Mouse (Mus musculus) ES-Bruce4 (cell line): ENCODE measurements around the gene Cd300ld5. TPM values are rescaled to one million over a fixed set of nuclear protein-coding genes. Genes with fewer than 3 reads are reported as not detected.

ENCODE experiments used
- H3K27ac ChIP-seq: 2 replicates; pipeline ENCODE4 v1.5.1; 2012; ENCODE audit warnings: low read length, inconsistent platforms; ENCODE audit not compliant: insufficient read depth
- H3K27me3 ChIP-seq: 2 replicates; pipeline ENCODE4 v1.6.1; 2012; ENCODE audit warnings: mild to moderate bottlenecking, low read length, inconsistent platforms; ENCODE audit not compliant: control insufficient read depth, poor library complexity, insufficient read depth, severe bottlenecking
- H3K36me3 ChIP-seq: 2 replicates; pipeline ENCODE4 v1.6.1; 2012; ENCODE audit warnings: inconsistent platforms, mild to moderate bottlenecking, low read length, moderate library complexity; ENCODE audit not compliant: control insufficient read depth, poor library complexity, insufficient read depth, severe bottlenecking
- H3K4me1 ChIP-seq: one replicate; pipeline ENCODE4 v1.8.1; 2011; ENCODE audit warnings: low read length; ENCODE audit not compliant: control insufficient read depth, insufficient read depth
- H3K4me3 ChIP-seq: 2 replicates; pipeline ENCODE4 v1.5.1; 2011; ENCODE audit warnings: low read depth, mild to moderate bottlenecking, low read length
- H3K9ac ChIP-seq: 2 replicates; pipeline ENCODE4 v1.6.1; 2012; ENCODE audit warnings: low read depth, mild to moderate bottlenecking, inconsistent platforms; ENCODE audit not compliant: poor library complexity, severe bottlenecking
- H3K9me3 ChIP-seq: replicated peaks from 2 replicates; pipeline ENCODE4 v1.6.1; 2012; ENCODE audit warnings: mild to moderate bottlenecking, low read length, inconsistent platforms; ENCODE audit not compliant: control insufficient read depth, poor library complexity, insufficient read depth, severe bottlenecking
- CTCF ChIP-seq: IDR thresholded peaks from one replicate; pipeline ENCODE4 v1.8.1; 2011; ENCODE audit warnings: low read depth, low read length
- EP300 ChIP-seq: IDR thresholded peaks from 2 replicates; pipeline ENCODE4 v1.6.1; 2011; ENCODE audit warnings: low read depth, low read length; ENCODE audit not compliant: insufficient read depth
- POLR2A ChIP-seq: IDR thresholded peaks from one replicate; pipeline ENCODE4 v1.8.1; 2011; ENCODE audit warnings: low read length; ENCODE audit not compliant: insufficient read depth
- polyA plus RNA-seq: library from polyadenylated mRNA; stranded (reverse); fragments of >200 nt; gene quantifications from 2 replicates; pipeline ENCODE4 v1.2.4, GENCODE M21; 2011; ENCODE audit warnings: low read depth; ENCODE audit not compliant: missing spikeins, insufficient read depth, insufficient read length

Cd300ld5 gene
- polyA plus RNA-seq, 1 experiment = not detected

- Histone ChIP-seq H3K9ac (no peak overlapping the region), H3K4me3 (no peak overlapping the region), H3K4me1 (peaks cover 5% of the 10 kb centered on the region), H3K27me3 (no peaks in the 10 kb centered on the region), H3K36me3 (no peaks in the 10 kb centered on the region), H3K27ac (no peak overlapping the region), H3K9me3 (no peaks in the 10 kb centered on the region)
- no peak for TF ChIP-seq EP300
- no peak for TF ChIP-seq CTCF
- no peak for TF ChIP-seq POLR2A
These were observed 34.2 kb upstream of the Cd300ld5 start for GRCm38 (mm10) chr11:115071631-115072294.

GRCm38 (mm10) chr11:115071015-115071551, 33.5 kb upstream of the Cd300ld5 start:
- Histone ChIP-seq H3K4me3 (no peak overlapping the region), H3K9ac (no peak overlapping the region), H3K27me3 (no peaks in the 10 kb centered on the region), H3K9me3 (no peaks in the 10 kb centered on the region), H3K36me3 (no peaks in the 10 kb centered on the region), H3K27ac (no peak overlapping the region), H3K4me1 (peaks cover 5% of the 10 kb centered on the region)
- peak; percentile 65; the same call in 1 of the 2 replicates for TF ChIP-seq EP300
- TF ChIP-seq CTCF = no peak

DNA sequence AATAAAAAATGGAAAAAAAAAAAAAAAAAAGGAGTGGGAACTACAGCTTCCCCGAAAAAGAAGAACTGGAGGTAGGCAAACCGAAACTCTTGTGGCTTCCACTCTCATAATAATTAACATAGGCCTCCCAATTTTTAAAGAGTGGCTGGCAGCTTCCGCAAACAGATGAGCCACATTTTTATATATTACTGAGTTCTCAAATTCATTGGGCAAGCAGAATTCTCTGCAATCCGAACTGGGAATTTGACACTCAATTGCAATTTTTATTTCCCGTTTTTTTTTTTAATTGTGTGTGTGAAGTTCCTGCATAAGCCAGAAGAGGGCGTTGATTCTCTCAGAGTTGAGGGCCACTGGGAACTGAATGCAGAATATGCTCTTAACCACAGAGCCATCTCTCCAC, 29.2 kb upstream of the Cd300ld5 start:
- Histone ChIP-seq H3K36me3 (no peaks in the 10 kb centered on the region), H3K4me1 (no peaks in the 10 kb centered on the region), H3K27me3 (no peaks in the 10 kb centered on the region), H3K9ac (no peak overlapping the region), H3K4me3 (no peak overlapping the region), H3K9me3 (no peaks in the 10 kb centered on the region), H3K27ac (no peak overlapping the region)
- TF ChIP-seq CTCF (no peak), POLR2A (no peak), EP300 (no peak)

DNA sequence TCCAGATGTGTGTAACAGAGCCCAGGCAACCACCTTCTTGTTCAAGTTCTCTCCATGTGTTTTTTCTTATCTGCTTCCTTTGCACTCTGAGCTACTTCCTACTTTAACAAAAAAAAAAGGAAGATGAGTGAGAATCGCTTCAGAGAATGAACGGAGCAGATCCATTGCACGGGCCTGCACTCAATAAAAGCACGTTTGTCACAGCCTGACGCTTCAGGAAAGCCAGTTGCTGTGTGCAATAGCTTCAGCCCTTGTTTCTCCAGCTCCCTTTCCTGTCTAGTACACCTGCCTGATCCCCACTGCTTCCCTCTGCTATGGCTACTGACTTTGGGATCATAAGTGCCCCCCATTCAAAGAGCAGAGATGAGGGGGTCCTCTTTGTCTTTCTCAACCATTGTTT, 24.5 kb upstream of the Cd300ld5 start, which contains the start of gene Cd300e:
Gene Cd300e (minus strand): TSS at position 101 of the 400 bp plus-strand sequence.
- no peak within 1 kb of the TSS for H3K27ac ChIP-seq
- no peaks in the 10 kb centered on the region for H3K36me3 ChIP-seq
- H3K9ac ChIP-seq = no peak within 1 kb of the TSS
- no peak within 1 kb of the TSS for H3K4me3 ChIP-seq
- TF ChIP-seq CTCF (no peak), EP300 (no peak), POLR2A (no peak)
- no peaks in the 10 kb centered on the region for H3K9me3 ChIP-seq
- no peaks in the 10 kb centered on the region for H3K4me1 ChIP-seq
- no peaks in the 10 kb centered on the region for H3K27me3 ChIP-seq

- Histone ChIP-seq H3K27me3 (no peaks in the 10 kb centered on the region), H3K9ac (no peak overlapping the region), H3K36me3 (no peaks in the 10 kb centered on the region), H3K27ac (no peak overlapping the region), H3K9me3 (no peaks in the 10 kb centered on the region), H3K4me1 (no peaks in the 10 kb centered on the region), H3K4me3 (no peak overlapping the region)
- TF ChIP-seq CTCF = no peak
These were observed 22.2 kb upstream of the Cd300ld5 start for GRCm38 (mm10) chr11:115059797-115060196.

- Histone ChIP-seq H3K4me3 (no peak overlapping the region), H3K4me1 (no peaks in the 10 kb centered on the region), H3K27me3 (no peaks in the 10 kb centered on the region), H3K9ac (no peak overlapping the region), H3K36me3 (no peaks in the 10 kb centered on the region), H3K27ac (no peak overlapping the region), H3K9me3 (no peaks in the 10 kb centered on the region)
- TF ChIP-seq EP300 = no peak
- no peak for TF ChIP-seq CTCF
- no peak for TF ChIP-seq POLR2A
These were observed 21.1 kb upstream of the Cd300ld5 start for GRCm38 (mm10) chr11:115058701-115059100.
